ENCODE assay signal across 8 mouse cellular contexts in genomic region chr1:52149934-52150346, GRCm38 (mm10). TPM values are rescaled to one million over a fixed set of nuclear protein-coding genes. Genes with fewer than 3 reads are reported as not detected.
A peak's percentile ranks its signal among the peaks of the same experiment; 100 is the strongest.
DNase-seq lines count a peak whose midpoint lies in the region; ATAC-seq and TF ChIP-seq lines count a peak whose summit lies in the region.

No protein-coding gene starts in this region.

- no peak for TF ChIP-seq CTCF in Patski (IDR thresholded peaks at IDR 0.05)
- TF ChIP-seq CTCF in heart, postnatal 0 days (IDR thresholded peaks at IDR 0.05; ENCODE audit: low read depth): no peak

- H3K27me3 ChIP-seq in Patski: no peaks in the 10 kb centered on the region
- H3K27me3 ChIP-seq in embryonic facial prominence, embryonic 15.5 days: no peaks in the 10 kb centered on the region
- H3K27me3 ChIP-seq in heart, postnatal 0 days (ENCODE audit: control insufficient read depth, insufficient read depth, low read length): no peaks in the 10 kb centered on the region
- H3K27me3 ChIP-seq in midbrain, embryonic 13.5 days: no peaks in the 10 kb centered on the region

- intact Hi-C loops in left cerebral cortex, postnatal 10 days (cut with DNase I): loop anchor here (5.0 to 10.0 kb wide), 3 partner anchors 117 to 485 kb away; partner anchors contain the start of gene Nemp2

- CTCF ChIA-PET in Patski (lab: Charles Lee): interaction anchor here (1.5 to 3.5 kb wide), 2 partner anchors 12 to 151 kb away, joined by 4 to 9 read pairs; no protein-coding TSS in a partner anchor

- WGBS in embryonic facial prominence, embryonic 15.5 days: 9% methylated on average over 9 of the region's 9 CpGs
- WGBS in heart, postnatal 0 days: 35% methylated on average over 9 of the region's 9 CpGs
- 37% methylated on average over 9 of the region's 9 CpGs for WGBS in midbrain, embryonic 13.5 days

- no peak overlapping the region for H3K4me2 ChIP-seq in embryonic facial prominence, embryonic 15.5 days (replicated peaks)
- no peak overlapping the region for H3K4me2 ChIP-seq in heart, postnatal 0 days (ENCODE audit: low read depth, low read length)
- H3K4me2 ChIP-seq in midbrain, embryonic 13.5 days (replicated peaks): no peak overlapping the region

- H3K36me3 ChIP-seq in embryonic facial prominence, embryonic 15.5 days: peaks cover 8% of the 10 kb centered on the region; the same call in 1 of the 2 replicates
- H3K36me3 ChIP-seq in heart, postnatal 0 days (replicated peaks; ENCODE audit: control insufficient read depth, insufficient read depth, low read length): peaks cover 64% of the 10 kb centered on the region
- H3K36me3 ChIP-seq in midbrain, embryonic 13.5 days: peaks cover 4% of the 10 kb centered on the region; the same call in 1 of the 2 replicates

- no peak overlapping the region for H3K27ac ChIP-seq in embryonic facial prominence, embryonic 15.5 days (replicated peaks)
- H3K27ac ChIP-seq in heart, postnatal 0 days (ENCODE audit: low read depth): peak overlapping the region; percentile 63
- no peak overlapping the region for H3K27ac ChIP-seq in midbrain, embryonic 13.5 days

- no peak for TF ChIP-seq EP300 in heart, postnatal 0 days (IDR thresholded peaks at IDR 0.05; ENCODE audit: low read depth)

- peak; percentile 55 for ATAC-seq in Patski
- ATAC-seq in embryonic facial prominence, embryonic 15.5 days (ENCODE audit: insufficient number of reproducible peaks, low FRiP score, low TSS enrichment, low read depth): peak; percentile 80
- ATAC-seq in heart, postnatal 0 days (ENCODE audit: insufficient read depth, low read depth): peak; percentile 39; the same call in 1 of the 2 replicates
- peak; percentile 73 for ATAC-seq in midbrain, embryonic 13.5 days

- in situ Hi-C loops in Patski (cut with MboI; ENCODE audit: low pct_unique_long_range_greater_than_20kb): loop anchor here (5.0 to 25.0 kb wide), 3 partner anchors 147 to 485 kb away; partner anchors contain the start of gene Nemp2

- peaks cover 34% of the 10 kb centered on the region for H3K4me1 ChIP-seq in embryonic facial prominence, embryonic 15.5 days
- H3K4me1 ChIP-seq in heart, postnatal 0 days (ENCODE audit: control insufficient read depth, insufficient read depth): peaks cover 27% of the 10 kb centered on the region
- peaks cover 22% of the 10 kb centered on the region for H3K4me1 ChIP-seq in midbrain, embryonic 13.5 days (replicated peaks)

- no peaks in the 10 kb centered on the region for H3K9me3 ChIP-seq in embryonic facial prominence, embryonic 15.5 days (replicated peaks)
- no peaks in the 10 kb centered on the region for H3K9me3 ChIP-seq in heart, postnatal 0 days (replicated peaks; ENCODE audit: control insufficient read depth, low read length)
- no peaks in the 10 kb centered on the region for H3K9me3 ChIP-seq in midbrain, embryonic 13.5 days

- peak; percentile 38 for DNase-seq in 416B (ENCODE audit: low read depth)
- peak; percentile 25 for DNase-seq in Patski (ENCODE audit: low read depth, low spot score)
- peak; percentile 56 for DNase-seq in heart, postnatal 0 days (ENCODE audit: low spot score)
- peak; percentile 50 to 66 for DNase-seq in left cerebral cortex, postnatal 10 days (ENCODE audit: extremely low spot score in 1 of 2, low spot score in 2 of 2)
- peak; percentile 76 for DNase-seq in thymus, postnatal 4 days
- no peak for DNase-seq in testis, postnatal 14 days (ENCODE audit: low spot score)

- H3K9ac ChIP-seq in embryonic facial prominence, embryonic 15.5 days: no peak overlapping the region
- no peak overlapping the region for H3K9ac ChIP-seq in heart, postnatal 0 days (replicated peaks; ENCODE audit: low read depth, low read length)
- H3K9ac ChIP-seq in midbrain, embryonic 13.5 days (replicated peaks): no peak overlapping the region

- H3K4me3 ChIP-seq in embryonic facial prominence, embryonic 15.5 days (replicated peaks): no peak overlapping the region
- H3K4me3 ChIP-seq in heart, postnatal 0 days (ENCODE audit: low read depth, low read length): no peak overlapping the region
- H3K4me3 ChIP-seq in midbrain, embryonic 13.5 days (replicated peaks): no peak overlapping the region

- POLR2A ChIA-PET in Patski (lab: Charles Lee): no interaction called here

RNA-seq across cellular contexts. Expression of gene Stat1, which starts 30.7 kb away (rescaled TPM):
- 27.0 TPM for polyA plus RNA-seq in Patski (2021)
- 21.3 and 26.0 TPM in 2 replicates for polyA plus RNA-seq in embryonic facial prominence, embryonic 15.5 days (2015; fragmentation: Nextera tagmentation; extraction: Ambion mirVana)
- total RNA-seq in heart, postnatal 0 days (2014; rRNA removed; ENCODE audit: low replicate concordance): 55.1 and 70.0 TPM in 2 replicates
- 22.3 and 23.0 TPM in 2 replicates for polyA plus RNA-seq in heart, postnatal 0 days (2015; fragmentation: Nextera tagmentation; extraction: Ambion mirVana)
- total RNA-seq in left cerebral cortex, postnatal 10 days (2021): 10 to 100 TPM; 10.8 to 11.6 TPM
- polyA plus RNA-seq in midbrain, embryonic 13.5 days (2015; fragmentation: Nextera tagmentation; extraction: Ambion mirVana): 12.0 and 13.5 TPM in 2 replicates
